Mouse (Mus musculus): ENCODE measurements around the gene Traf1. TPM values are rescaled to one million over a fixed set of nuclear protein-coding genes. Genes with fewer than 3 reads are reported as not detected.

Gene Traf1
- polyA plus RNA-seq (2014; fragmentation: Nextera tagmentation; extraction: Ambion mirVana) = 0.42 and 0.76 TPM in 2 replicates

DNA sequence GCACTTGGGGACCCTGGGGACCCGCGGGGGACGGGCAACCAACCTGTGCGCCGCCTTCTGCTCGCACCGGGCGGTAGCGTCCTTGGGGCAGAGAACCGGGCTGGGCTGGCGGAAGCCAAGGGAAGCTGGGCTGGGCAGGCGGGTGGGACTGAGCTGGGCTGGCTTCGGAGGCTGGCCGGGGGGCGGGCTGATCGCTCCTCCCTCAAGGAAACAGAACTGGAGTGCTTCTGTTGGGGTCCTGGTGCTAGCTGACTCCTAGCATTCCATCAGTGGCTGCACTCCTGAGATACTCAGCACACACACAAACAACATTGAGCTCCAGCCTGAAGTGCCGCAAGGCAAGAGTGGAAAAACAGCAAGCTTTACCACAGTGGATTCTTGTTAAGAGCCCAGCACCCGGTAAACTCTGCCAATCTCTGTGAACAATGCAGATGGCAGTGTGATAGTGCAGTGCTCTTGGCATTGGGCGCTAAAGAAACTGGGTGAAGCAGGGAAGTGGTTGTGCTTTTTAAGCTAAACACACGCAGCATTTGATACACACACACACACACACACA, at the start of gene Traf1:
TSS of gene Traf1 (minus strand) at position 292 of the 556 bp plus-strand sequence.
- Histone ChIP-seq H3K4me3 (ENCODE audit: low read depth, low read length) (no peak within 1 kb of the TSS), H3K9me3 (replicated peaks; ENCODE audit: control insufficient read depth, low read length) (no peaks in the 10 kb centered on the region), H3K4me2 (ENCODE audit: low read length) (peak within 1 kb of the TSS; percentile 19; the same call in 1 of the 2 replicates), H3K27ac (ENCODE audit: low read depth, low read length) (no peak within 1 kb of the TSS), H3K36me3 (ENCODE audit: control insufficient read depth, insufficient read depth, low read length) (no peaks in the 10 kb centered on the region), H3K4me1 (ENCODE audit: control insufficient read depth, insufficient read depth, low read length) (peaks cover 3% of the 10 kb centered on the region), H3K9ac (ENCODE audit: low read length) (no peak within 1 kb of the TSS), H3K27me3 (replicated peaks; ENCODE audit: control insufficient read depth, insufficient read depth, low read length) (no peaks in the 10 kb centered on the region)
- 23% methylated on average over 20 of the region's 20 CpGs for WGBS
- DNase-seq (ENCODE audit: low spot score) (peak; percentile 12), ATAC-seq (no peak)

DNA sequence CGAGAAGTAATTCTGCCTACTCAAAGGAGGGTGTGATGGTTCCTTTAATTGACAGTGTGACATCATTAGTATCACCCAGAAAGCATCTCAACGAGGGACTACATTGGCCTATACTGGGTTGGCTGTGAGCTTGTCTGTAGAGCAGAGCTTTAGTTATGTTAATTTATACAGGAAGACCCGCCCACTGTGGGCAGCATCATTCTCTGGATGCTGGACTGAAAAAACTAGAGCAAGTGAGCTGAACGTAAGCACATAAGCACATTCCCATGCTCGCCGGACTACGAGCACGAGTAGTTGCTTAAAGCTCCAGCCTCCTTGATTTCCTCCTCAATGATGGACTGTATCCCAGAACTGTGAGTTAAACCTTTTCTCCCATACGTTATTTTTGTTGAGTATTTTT, 37.4 kb upstream of the Traf1 start:
- H3K27me3 ChIP-seq (replicated peaks; ENCODE audit: control insufficient read depth, insufficient read depth, low read length) = no peaks in the 10 kb centered on the region
- no peaks in the 10 kb centered on the region for H3K9me3 ChIP-seq (replicated peaks; ENCODE audit: control insufficient read depth, low read length)
- ATAC-seq (no peak), DNase-seq (ENCODE audit: low spot score) (no peak)
- 54% methylated on average over 9 of the region's 9 CpGs for WGBS
- H3K4me1 ChIP-seq (ENCODE audit: control insufficient read depth, insufficient read depth, low read length) = peaks cover 6% of the 10 kb centered on the region
- H3K4me3 ChIP-seq (ENCODE audit: low read depth, low read length) = no peak overlapping the region
- no peak overlapping the region for H3K27ac ChIP-seq (ENCODE audit: low read depth, low read length)
- H3K36me3 ChIP-seq (ENCODE audit: control insufficient read depth, insufficient read depth, low read length) = no peaks in the 10 kb centered on the region
- no peak overlapping the region for H3K9ac ChIP-seq (ENCODE audit: low read length)
- no peak overlapping the region for H3K4me2 ChIP-seq (ENCODE audit: low read length)

DNA sequence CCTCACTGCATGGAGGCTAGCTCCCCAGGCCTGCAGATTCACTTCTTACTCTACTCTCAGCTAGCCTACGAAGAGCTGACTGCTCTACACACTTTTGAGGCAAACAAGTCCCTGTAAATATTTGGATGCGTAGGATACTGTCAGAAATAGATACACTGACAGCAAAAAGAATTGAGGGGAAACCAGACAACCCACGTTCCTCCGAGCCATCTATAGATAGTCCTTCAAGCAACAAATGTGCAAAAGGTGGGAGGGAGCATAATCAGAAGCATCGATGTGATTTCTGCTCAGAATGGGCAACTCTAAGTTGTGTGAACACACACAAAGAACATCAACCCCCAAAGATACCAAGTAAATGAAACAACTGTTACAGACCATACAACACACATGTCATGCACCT, 34.9 kb upstream of the Traf1 start:
- no peak for ATAC-seq
- no peak overlapping the region for H3K4me3 ChIP-seq (ENCODE audit: low read depth, low read length)
- no peak overlapping the region for H3K9ac ChIP-seq (ENCODE audit: low read length)
- H3K4me1 ChIP-seq (ENCODE audit: control insufficient read depth, insufficient read depth, low read length) = peaks cover 14% of the 10 kb centered on the region
- no peaks in the 10 kb centered on the region for H3K9me3 ChIP-seq (replicated peaks; ENCODE audit: control insufficient read depth, low read length)
- no peaks in the 10 kb centered on the region for H3K27me3 ChIP-seq (replicated peaks; ENCODE audit: control insufficient read depth, insufficient read depth, low read length)
- H3K36me3 ChIP-seq (ENCODE audit: control insufficient read depth, insufficient read depth, low read length) = no peaks in the 10 kb centered on the region
- no peak overlapping the region for H3K4me2 ChIP-seq (ENCODE audit: low read length)
- 90% methylated on average over 5 of the region's 5 CpGs for WGBS
- H3K27ac ChIP-seq (ENCODE audit: low read depth, low read length) = no peak overlapping the region
- no peak for DNase-seq (ENCODE audit: low spot score)

DNA sequence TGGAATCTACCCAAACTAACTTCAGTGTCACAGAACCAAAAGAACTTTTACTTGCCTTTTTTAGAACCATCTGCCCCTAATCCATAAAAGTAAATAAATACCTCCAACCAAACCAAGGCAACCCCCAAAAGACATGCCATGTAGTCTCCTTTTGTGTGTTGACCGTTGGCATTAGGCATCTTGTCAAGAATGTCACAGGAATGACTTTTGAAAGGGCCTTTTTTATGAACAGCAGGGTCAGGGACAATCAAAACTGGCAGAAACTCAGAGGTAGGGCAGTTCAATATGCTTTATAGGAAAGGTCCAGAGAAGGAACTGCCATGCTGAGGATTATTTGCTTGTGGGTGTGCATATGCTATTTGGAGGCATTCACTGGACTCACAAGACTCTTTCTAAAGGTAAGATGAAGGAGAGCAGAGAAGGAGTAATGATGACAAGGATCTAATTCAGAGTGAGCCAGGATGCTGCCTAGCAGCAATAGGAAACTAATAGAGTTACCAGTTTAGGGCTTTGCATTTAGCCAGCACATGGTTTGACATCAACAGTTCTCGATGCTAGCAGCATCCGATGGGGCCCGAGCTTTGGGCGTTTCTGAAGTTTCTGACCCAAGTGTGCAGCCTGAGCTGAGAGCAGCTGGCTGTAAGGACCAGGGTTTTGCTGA, 32.3 kb upstream of the Traf1 start:
- 4% methylated on average over 5 of the region's 5 CpGs for WGBS
- DNase-seq (ENCODE audit: low spot score) = peak; percentile 65

DNA sequence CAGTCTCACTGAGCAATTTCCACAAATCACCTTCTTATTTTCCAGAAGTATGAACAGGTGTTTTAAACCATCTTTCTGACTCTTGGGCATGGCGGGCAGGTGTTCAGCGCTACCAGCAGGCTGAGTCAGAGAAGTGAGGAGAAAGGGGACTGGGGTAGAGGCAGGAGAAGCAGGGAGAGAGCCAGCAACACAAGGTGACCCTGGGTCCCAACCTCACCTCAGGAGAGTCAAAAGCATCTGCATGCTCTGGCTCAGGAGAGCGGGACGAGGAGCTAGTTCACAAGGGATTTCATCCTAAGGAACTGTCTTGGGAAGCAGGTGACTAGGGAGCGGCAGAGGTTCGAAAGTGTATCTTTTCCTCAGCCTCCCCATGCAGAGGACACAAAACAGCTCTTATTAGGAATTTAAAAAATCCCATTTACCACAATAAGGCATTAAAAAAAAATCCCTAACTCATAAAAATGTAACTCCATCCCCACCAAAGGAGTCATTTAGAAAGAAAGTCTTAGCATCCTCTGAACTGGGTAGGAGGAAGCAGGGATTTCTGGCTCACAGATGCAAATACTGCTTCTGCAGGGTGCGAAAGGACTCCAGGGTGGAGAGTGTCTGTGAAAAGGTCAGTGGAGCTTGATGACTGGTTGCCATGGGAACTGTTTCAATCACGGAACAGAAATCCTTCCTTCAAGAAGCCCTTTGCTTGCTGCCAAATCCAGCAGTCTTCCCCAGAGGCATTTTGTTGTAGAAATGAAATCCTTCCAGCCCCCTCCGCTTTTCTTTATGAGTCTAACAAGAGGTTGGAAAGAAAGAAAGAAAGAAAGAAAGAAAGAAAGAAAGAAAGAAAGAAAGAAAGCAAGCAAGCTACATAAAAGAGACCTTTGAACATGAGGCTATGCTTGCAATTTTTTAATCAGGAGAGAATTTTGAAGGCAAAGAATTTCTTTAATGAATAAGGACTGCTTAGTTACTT, 31.4 kb upstream of the Traf1 start:
- H3K27me3 ChIP-seq (replicated peaks; ENCODE audit: control insufficient read depth, insufficient read depth, low read length) = no peaks in the 10 kb centered on the region
- H3K9me3 ChIP-seq (replicated peaks; ENCODE audit: control insufficient read depth, low read length) = no peaks in the 10 kb centered on the region

More for the DNA sequence above, 32.3 kb upstream of the Traf1 start:
- Histone ChIP-seq H3K4me1 (ENCODE audit: control insufficient read depth, insufficient read depth, low read length) (peaks cover 14% of the 10 kb centered on the region), H3K4me3 (ENCODE audit: low read depth, low read length) (no peak overlapping the region), H3K27ac (ENCODE audit: low read depth, low read length) (peak overlapping the region; percentile 31; the same call in 1 of the 2 replicates), H3K36me3 (ENCODE audit: control insufficient read depth, insufficient read depth, low read length) (no peaks in the 10 kb centered on the region), H3K27me3 (replicated peaks; ENCODE audit: control insufficient read depth, insufficient read depth, low read length) (no peaks in the 10 kb centered on the region), H3K9me3 (replicated peaks; ENCODE audit: control insufficient read depth, low read length) (no peaks in the 10 kb centered on the region), H3K4me2 (ENCODE audit: low read length) (no peak overlapping the region), H3K9ac (ENCODE audit: low read length) (no peak overlapping the region)
- peak; percentile 50 for ATAC-seq

GRCm38 (mm10) chr2:34991966-34992365, 30.4 kb upstream of the Traf1 start:
- Histone ChIP-seq H3K9me3 (replicated peaks; ENCODE audit: control insufficient read depth, low read length) (no peaks in the 10 kb centered on the region), H3K4me2 (ENCODE audit: low read length) (no peak overlapping the region), H3K36me3 (ENCODE audit: control insufficient read depth, insufficient read depth, low read length) (no peaks in the 10 kb centered on the region), H3K27me3 (replicated peaks; ENCODE audit: control insufficient read depth, insufficient read depth, low read length) (no peaks in the 10 kb centered on the region), H3K9ac (ENCODE audit: low read length) (no peak overlapping the region), H3K4me1 (ENCODE audit: control insufficient read depth, insufficient read depth, low read length) (peaks cover 14% of the 10 kb centered on the region), H3K4me3 (ENCODE audit: low read depth, low read length) (no peak overlapping the region), H3K27ac (ENCODE audit: low read depth, low read length) (no peak overlapping the region)
- ATAC-seq (no peak), DNase-seq (ENCODE audit: low spot score) (no peak)
- 77% methylated on average over 3 of the region's 3 CpGs for WGBS

More for the DNA sequence above, 31.4 kb upstream of the Traf1 start:
- no peak overlapping the region; the same call in 1 of the 2 replicates for H3K9ac ChIP-seq (ENCODE audit: low read length)
- ATAC-seq = peak; percentile 92
- H3K4me2 ChIP-seq (ENCODE audit: low read length) = peak overlapping the region; percentile 1; the same call in 1 of the 2 replicates
- DNase-seq (ENCODE audit: low spot score) = peak; percentile 95
- H3K36me3 ChIP-seq (ENCODE audit: control insufficient read depth, insufficient read depth, low read length) = no peaks in the 10 kb centered on the region
- peak overlapping the region; percentile 81 for H3K27ac ChIP-seq (ENCODE audit: low read depth, low read length)
- peaks cover 14% of the 10 kb centered on the region for H3K4me1 ChIP-seq (ENCODE audit: control insufficient read depth, insufficient read depth, low read length)
- H3K4me3 ChIP-seq (ENCODE audit: low read depth, low read length) = no peak overlapping the region
- 4% methylated on average over 9 of the region's 9 CpGs for WGBS

- WGBS = 88% methylated on average over 1 of the region's 1 CpGs
- Histone ChIP-seq H3K9me3 (replicated peaks; ENCODE audit: control insufficient read depth, low read length) (no peaks in the 10 kb centered on the region), H3K4me2 (ENCODE audit: low read length) (no peak overlapping the region), H3K36me3 (ENCODE audit: control insufficient read depth, insufficient read depth, low read length) (no peaks in the 10 kb centered on the region), H3K27ac (ENCODE audit: low read depth, low read length) (no peak overlapping the region), H3K9ac (ENCODE audit: low read length) (no peak overlapping the region), H3K4me3 (ENCODE audit: low read depth, low read length) (no peak overlapping the region), H3K4me1 (ENCODE audit: control insufficient read depth, insufficient read depth, low read length) (peaks cover 14% of the 10 kb centered on the region), H3K27me3 (replicated peaks; ENCODE audit: control insufficient read depth, insufficient read depth, low read length) (no peaks in the 10 kb centered on the region)
- DNase-seq (ENCODE audit: low spot score) (no peak), ATAC-seq (no peak)
Measured at GRCm38 (mm10) chr2:34989749-34990148, 28.2 kb upstream of the Traf1 start.

DNA sequence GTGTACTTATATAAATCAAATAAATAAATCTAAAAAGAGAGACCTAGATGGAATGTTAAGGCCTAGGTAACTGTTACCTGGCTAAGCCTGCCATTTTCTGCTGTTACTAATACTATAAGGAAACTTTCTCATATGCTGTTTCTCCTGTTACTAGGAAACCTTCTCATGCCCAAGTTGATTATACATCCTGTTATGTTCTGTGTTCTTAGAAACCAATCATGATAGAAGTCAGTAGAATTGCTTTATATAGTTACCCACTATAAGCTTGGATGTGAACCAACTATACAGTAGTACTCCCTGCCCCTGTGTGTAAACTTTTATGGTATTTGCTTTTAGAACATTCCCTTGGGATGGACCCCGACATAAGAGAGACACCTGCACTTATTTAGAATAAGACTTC, 26.0 kb upstream of the Traf1 start:
- peaks cover under 1% of the 10 kb centered on the region; the same call in 1 of the 2 replicates for H3K4me1 ChIP-seq (ENCODE audit: control insufficient read depth, insufficient read depth, low read length)
- H3K4me2 ChIP-seq (ENCODE audit: low read length) = no peak overlapping the region
- DNase-seq (ENCODE audit: low spot score) (no peak), ATAC-seq (no peak)
- WGBS = 88% methylated on average over 1 of the region's 1 CpGs
- no peak overlapping the region for H3K27ac ChIP-seq (ENCODE audit: low read depth, low read length)
- no peak overlapping the region for H3K9ac ChIP-seq (ENCODE audit: low read length)
- H3K27me3 ChIP-seq (replicated peaks; ENCODE audit: control insufficient read depth, insufficient read depth, low read length) = no peaks in the 10 kb centered on the region
- no peaks in the 10 kb centered on the region for H3K9me3 ChIP-seq (replicated peaks; ENCODE audit: control insufficient read depth, low read length)
- H3K4me3 ChIP-seq (ENCODE audit: low read depth, low read length) = no peak overlapping the region
- no peaks in the 10 kb centered on the region for H3K36me3 ChIP-seq (ENCODE audit: control insufficient read depth, insufficient read depth, low read length)

Data from forebrain, embryonic 14.5 days (tissue).